Mouse (Mus musculus) E14TG2a.4 (cell line): ENCODE measurements around the gene Slc10a4.

Experiments
- CTCF ChIP-seq: conservative IDR thresholded peaks from 2 replicates; pipeline ENCODE4 v1.5.1; 2014; ENCODE audit warnings: low read length
- POU5F1 ChIP-seq: IDR thresholded peaks from 2 replicates; pipeline ENCODE4 v1.6.1; 2014; ENCODE audit warnings: low read length, borderline replicate concordance

- TF ChIP-seq CTCF, result no peak
- no peak for TF ChIP-seq POU5F1
These were observed 30.1 kb upstream of the Slc10a4 start for GRCm38 (mm10) chr5:72976539-72976938.
